Mouse (Mus musculus) WW6 (cell line): ENCODE measurements around the gene Rnf208.

Experiments
- DNase-seq: peaks from one replicate; pipeline ENCODE4 v3.0.0-alpha.2; 2013; ENCODE audit warnings: low read depth, low spot score

Gene Rnf208

DNA sequence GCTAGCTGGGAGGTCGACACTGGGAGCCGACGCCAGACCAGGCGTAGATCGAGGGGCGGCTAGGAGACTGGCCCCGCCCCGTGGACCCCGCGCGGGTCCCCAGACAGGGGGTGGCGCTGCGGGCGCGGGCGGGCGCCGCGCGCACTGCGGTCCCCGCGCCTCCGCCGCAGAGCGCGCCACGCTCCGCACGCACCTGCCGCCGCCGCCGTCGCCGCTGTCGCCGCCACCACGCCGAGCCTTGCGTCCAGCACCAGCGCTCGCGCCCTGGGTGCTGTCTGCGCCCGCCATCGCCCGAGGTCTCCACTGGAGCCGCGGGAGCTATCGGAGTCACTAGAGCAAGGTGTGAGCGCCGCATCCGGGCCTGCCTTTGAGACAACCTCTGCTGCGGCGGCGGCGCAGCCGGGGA, at the start of gene Rnf208, which contains the start of gene Cysrt1:
TSS of gene Rnf208 (plus strand) at position 155 of the 406 bp plus-strand sequence.
TSS of gene Cysrt1 (minus strand) at position 352 of the 406 bp plus-strand sequence.
- DNase-seq, result no peak

DNA sequence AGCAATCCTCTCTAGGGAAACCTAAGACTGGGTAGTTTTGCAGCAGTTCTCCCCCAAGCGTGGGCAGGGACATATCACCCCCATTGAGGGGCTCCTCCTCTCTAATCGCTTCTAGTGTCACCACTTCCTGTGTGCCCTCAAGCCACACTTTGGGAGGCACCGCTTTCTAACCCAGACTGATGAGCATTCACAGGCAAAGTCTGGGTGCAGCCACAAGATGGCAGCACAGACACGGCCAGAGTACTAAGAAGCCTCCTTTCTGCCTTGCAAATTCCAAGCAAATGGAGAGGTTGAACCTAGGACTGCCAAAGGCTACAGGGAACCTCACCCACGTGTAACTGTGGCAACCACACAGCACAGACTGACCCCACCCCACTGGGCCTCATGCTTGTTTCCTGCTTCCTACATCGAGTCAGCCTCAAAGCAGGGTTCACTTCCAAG, 48.7 kb upstream of the Rnf208 start:
- DNase-seq, result peak; percentile 84

DNA sequence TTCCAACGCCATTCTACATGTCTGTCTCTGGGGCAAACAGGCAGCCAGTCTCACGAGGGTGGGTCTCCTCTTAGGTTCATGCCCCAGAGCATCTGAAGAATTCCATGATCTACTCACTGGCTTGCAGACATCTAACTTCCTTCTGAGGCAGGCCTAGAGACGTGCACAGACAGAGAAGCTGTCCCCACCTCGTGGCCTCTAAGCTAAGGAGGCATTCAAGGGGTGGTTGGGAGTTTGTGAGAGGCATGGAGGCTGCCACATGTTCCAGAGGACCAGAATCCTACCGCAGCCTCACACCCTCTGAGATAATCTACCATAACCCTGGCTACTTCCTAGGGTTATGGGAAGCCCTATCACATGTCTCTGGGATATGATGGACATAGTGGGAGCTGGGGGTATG, 48.0 kb upstream of the Rnf208 start:
- DNase-seq, result no peak

- no peak for DNase-seq
Measured at GRCm38 (mm10) chr2:25194486-25195171, 47.4 kb upstream of the Rnf208 start.

DNA sequence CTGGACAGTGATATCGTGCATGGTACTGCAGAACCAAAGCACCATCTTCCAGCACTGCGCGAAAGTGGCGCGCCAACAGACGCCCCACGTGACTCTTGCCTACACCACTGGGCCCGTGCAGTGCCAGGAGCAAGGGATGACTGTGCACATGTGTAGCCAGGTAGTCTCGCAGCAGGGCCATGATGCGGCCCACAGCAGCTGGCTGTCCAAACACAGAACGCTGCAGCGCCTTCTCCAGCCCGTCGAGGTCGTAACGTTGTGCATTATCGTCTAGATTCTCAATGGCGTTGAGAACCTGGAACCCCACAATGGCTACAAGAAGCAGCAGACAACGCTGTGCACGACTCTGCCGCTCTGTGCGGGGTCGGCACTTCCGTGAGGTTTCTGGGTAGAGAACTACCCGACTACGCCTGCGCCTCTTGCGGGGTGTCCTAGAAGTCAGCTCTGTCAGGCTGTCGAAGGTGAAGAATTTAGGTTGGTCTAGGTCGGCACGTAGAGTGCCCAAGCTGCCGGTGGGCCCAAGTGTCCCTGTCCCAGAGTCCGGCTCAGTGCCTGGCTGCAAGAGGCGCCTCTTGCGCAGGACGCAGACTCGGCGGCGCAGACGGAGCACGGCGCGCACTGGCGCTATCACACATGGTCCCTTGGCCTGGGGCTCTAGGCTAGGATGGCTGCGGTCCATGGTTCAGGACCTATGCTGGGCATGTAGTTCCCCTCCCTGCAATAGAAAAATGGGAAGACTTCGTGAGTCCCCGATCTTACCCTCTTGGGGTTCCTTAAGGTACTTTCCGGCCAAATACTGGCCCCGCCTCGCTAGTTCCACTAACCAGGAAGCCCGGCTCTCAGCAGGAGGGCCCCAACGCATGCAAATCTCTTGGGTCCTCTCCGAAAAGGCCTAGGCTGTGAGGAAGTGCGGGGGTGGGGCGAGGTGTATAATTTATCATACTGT, 46.6 kb upstream of the Rnf208 start:
- DNase-seq, result no peak

DNA sequence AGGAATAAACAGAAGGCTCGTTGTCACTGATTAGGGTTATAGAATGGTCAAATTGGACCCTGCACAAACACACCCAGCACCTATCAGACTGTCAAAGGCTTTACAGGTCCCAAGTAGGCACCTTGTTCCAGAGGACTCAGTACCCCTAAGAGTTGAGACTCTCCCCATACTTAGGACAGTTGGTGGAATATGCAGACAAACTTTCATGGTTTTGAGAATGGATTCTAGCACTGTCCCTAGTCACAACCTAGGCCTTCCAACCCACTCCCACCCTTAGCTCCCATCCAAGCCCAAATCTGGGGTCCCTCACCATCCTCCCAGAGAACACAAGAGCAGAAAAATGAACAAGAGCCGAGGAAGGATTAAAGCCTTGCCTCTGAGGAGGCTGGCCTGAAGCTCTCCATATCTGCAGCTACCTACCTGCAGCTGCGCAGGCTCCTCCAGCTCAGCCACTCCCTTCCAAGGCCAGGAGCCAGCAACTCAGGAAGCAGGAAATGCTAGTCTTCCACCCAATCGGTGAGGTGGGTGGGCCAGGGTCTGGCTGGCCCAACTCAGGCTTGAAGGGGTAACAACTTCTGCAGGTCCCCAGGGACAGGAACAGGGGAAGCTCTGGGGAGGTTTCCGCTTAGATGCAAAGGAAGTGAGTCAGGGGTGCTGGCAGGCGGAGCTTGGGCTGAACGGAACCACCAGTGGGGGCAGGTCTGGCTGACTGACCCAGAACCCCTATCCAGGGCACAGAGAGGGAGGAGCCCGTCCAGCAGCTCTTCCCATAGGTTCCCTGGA, 45.7 kb upstream of the Rnf208 start, which contains the start of gene Tor4a:
TSS of gene Tor4a (minus strand) at position 715 of the 783 bp plus-strand sequence.
- DNase-seq, result no peak

- DNase-seq, result no peak
Measured at GRCm38 (mm10) chr2:25197191-25197590, 44.9 kb upstream of the Rnf208 start.

DNA sequence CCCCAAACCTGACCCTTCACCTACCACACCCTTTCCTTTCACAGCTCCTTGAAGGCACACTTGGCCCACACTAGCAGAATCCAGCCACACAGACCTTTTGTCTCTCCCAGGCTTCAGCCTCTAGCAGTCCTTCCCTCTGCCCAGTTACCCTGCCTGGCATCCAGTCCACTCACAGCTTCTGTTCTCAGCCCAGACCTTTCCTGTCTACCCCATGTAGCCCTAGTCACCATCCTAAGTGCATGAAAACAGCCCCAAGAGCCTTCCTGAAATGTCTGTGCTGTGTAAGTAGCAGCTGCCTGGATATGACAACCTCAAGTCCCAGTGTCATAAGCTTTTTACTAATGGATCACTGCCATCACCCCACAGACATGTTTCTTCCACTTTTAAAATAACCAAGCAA, 44.1 kb upstream of the Rnf208 start:
- DNase-seq, result no peak

DNA sequence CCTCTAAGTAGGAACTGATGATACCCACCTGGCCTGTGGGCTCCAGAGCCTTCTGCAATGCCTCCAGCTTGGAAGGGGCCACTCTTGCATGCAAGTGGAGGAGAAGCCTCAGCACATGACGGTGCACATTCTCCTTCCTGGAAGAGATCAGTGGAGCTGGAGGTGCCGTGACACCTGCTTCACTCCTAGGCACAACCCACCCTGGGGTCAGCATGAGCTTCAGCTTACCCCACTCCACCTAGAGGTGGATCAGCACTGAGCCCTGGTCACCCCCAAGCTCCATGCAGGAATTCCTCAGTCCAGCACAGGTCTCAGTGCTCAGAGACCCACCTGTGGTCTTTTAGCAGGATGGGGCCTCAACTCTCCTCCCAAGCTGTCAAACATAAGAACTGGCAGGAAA, 41.4 kb upstream of the Rnf208 start:
- DNase-seq, result no peak

DNA sequence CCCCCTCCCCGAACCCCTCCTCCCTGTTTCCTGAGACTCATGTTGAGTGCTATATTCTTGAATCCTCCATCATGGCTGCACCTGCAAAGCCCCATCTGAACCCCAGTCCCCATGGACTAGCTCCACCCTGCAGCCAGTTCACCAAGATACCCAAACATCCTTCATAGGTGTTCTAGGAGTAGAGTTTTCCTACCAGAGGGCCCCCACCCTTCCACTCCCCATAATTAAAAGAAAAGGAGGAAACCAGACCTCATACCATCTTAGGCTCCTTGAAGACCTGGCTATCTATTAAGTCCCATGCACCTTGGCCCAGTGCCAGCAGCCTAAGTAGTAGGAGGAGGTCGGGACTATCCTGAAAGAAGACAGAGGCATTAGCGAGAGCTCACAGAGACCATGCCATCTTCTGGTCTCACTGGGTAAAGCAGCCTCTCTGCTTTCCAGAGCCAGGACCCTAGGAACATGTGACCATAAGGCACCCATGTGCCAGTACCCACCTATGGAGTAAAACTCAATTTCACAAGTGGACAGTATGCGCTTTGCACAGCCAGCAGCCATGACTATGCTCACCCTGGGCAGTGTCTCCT, 38.3 kb upstream of the Rnf208 start:
- DNase-seq, result no peak

DNA sequence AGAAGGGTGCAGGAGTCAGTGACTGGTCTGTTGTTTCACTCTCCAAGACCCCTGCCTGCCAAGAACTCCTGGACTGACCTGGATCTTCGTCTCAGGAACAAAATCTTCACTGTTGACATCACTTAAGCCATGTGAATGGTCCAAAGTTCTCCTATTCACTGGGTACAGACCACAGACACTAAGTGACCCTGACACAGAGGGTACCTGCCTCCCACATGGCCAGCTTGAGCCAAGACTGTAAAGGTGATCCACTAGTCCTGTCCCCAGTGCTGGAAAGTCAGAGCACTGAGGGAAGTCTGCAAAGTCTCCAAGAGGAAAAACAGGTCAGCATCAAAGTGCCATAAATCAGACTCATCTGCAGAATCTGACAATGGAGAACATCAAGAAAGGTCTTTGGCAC, 34.5 kb upstream of the Rnf208 start:
- DNase-seq, result no peak

- DNase-seq, result no peak
Measured at GRCm38 (mm10) chr2:25210686-25211085, 31.4 kb upstream of the Rnf208 start.

DNA sequence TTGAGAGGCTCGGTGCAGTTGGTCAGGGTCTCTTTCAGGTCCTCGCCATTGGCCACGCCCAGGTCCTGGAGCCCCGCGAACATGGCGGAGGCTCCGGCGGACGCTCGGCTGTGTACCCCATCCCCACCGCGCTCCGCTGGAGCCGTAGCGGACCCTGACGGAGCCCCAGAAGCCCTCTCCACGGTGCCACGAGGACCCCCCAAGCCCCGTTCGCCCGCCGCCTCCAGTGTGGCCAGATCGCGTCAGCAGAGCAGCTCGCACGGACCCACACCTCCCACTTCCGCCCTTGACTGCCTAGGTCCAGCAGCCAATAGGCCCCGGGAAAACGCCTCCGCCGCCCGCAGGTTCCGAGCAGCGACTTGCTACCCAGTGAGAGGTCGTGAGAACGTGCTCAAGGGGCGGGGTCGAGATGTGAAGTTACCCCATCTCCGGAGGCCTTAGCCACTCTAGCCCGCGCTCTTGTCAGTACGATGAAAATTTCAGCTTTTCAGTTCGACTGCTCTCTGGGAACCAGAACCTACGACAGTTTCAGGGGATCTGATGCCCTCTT, 30.9 kb upstream of the Rnf208 start, which contains the start of gene Nelfb:
TSS of gene Nelfb (minus strand) at position 369 of the 550 bp plus-strand sequence.
- no peak for DNase-seq

DNA sequence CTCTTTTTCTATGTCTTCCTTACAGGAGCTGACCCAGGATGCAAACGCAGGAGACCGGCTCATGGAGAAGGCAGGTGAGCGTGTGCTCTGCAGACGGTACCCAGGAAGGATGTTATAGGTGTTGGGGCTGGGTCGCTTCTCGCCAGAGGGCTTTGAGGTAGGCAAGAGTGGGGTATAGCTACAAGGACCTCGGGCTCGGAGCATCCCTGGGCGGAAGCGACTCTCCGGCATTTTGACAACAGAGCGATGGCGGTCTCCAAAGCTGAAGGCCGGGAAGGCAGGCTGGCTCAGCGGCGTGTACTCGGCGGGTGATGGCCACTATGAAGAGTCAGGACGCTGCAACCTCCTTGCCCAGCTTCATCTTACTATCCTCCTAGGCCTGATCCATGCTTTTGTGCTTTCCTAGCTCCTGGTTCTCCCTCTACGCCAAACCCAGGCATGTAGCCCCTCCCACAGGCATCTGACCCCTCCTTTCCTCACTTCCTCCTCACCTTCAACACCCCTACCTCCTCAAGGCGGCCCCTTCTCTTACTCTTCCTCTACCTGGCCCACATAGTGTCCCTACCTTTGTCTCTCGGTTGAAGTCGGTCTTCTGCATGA, 28.7 kb upstream of the Rnf208 start:
- no peak for DNase-seq

GRCm38 (mm10) chr2:25214444-25214843, 27.6 kb upstream of the Rnf208 start, which contains the start of gene Stpg3:
Stpg3 (minus strand) TSS chr2:25214637.
- no peak for DNase-seq

GRCm38 (mm10) chr2:25217666-25218065, 24.4 kb upstream of the Rnf208 start:
- DNase-seq, result no peak

DNA sequence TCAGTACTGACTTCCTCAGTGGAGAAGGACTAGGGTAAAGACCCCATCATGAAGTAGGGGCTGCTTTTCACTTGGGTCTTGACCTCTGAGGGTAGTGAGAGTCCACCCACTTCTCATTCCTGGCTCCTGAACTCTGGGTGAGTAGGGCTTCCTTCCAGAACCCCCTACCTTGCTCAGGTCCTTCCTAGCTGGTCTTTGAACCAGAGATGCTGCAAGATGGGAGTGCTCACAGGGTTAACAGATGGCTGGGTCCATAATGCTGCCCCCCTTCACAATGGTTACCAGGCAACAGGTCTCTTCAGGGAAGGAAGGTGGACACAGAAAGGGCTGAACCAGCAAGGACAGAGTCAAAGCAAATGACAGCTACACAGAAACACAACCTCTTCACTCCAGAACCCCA, 23.6 kb upstream of the Rnf208 start, which contains the start of gene Fam166a:
TSS of gene Fam166a (plus strand) at position 301 of the 400 bp plus-strand sequence.
- DNase-seq, result no peak

GRCm38 (mm10) chr2:25221331-25221772, 20.7 kb upstream of the Rnf208 start:
- no peak for DNase-seq

GRCm38 (mm10) chr2:25223681-25224491, 18.2 kb upstream of the Rnf208 start:
- no peak for DNase-seq

- DNase-seq, result no peak
Measured at GRCm38 (mm10) chr2:25224492-25224765, 17.6 kb upstream of the Rnf208 start, which contains the start of gene Tubb4b. Tubb4b (minus strand) TSS chr2:25224702.
